Mouse (Mus musculus) kidney, postnatal 36 days (tissue): ENCODE data around the gene Tas1r2.

Experiments used
- DNase-seq, 2 experiments: peaks; one replicate each; pipeline ENCODE4 v3.0.0; 2021 to 2022; ENCODE audit warnings: mixed read lengths in 2 of 2

Gene Tas1r2

GRCm38 (mm10) chr4:139710467-139711334 lies 57.4 kb downstream of the Tas1r2 start:
- no peak for DNase-seq

GRCm38 (mm10) chr4:139715241-139715932 lies 62.0 kb downstream of the Tas1r2 start:
- DNase-seq = peak in 1 of 2 experiments; percentile 4

GRCm38 (mm10) chr4:139716477-139717169 lies 63.3 kb downstream of the Tas1r2 start:
- DNase-seq = no peak

DNA sequence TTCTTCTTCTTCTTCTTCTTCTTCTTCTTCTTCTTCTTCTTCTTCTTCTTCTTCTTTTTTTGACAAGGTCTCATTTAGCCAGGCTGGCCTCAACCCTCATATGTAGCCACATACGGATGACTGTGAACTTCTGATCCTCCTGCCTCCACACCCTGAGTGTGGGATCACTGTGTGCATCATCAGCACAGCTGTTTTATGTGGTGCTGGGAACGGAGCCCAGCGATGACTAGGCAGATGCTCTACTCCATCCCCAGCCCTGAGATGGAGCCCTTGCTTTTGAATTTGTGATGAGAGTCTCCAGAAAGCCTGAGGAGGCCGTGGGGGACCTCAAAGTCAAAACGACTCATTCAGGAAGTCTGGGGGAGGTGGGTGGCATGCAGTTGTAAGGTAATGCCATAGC lies 65.6 kb downstream of the Tas1r2 start:
- no peak for DNase-seq
